In genomic region chr2:5094876-5095275, GRCm38 (mm10) we compare ENCODE assay signal across 15 mouse cellular contexts. TPM values are rescaled to one million over a fixed set of nuclear protein-coding genes. Genes with fewer than 3 reads are reported as not detected.
"Had no signal": no experiment of that assay in that cellular context is flagged by ENCODE, and none has a peak within 500 bp of the region (broad histone marks: within the 10 kb centered on the region; RNA-seq: fewer than 3 reads in every experiment).

No protein-coding gene starts in this region.

- H3K27ac ChIP-seq: limb, embryonic 12.5 days; liver, embryonic 13.5 days; lung, embryonic 15.5 days; macrophage; midbrain, embryonic 13.5 days; neural tube, embryonic 13.5 days; stomach, embryonic 15.5 days had no signal

- DNase-seq: kidney, adult 8-10 months; kidney, postnatal 25 days; liver; liver, embryonic 13.5 days; liver, postnatal 0 days; lung, postnatal 14 days; thymus, adult 2 months; thymus, postnatal 25 days had no signal

- H3K4me3 ChIP-seq: limb, embryonic 12.5 days; liver, embryonic 13.5 days; lung, embryonic 15.5 days; midbrain, embryonic 13.5 days; neural tube, embryonic 13.5 days; stomach, embryonic 15.5 days had no signal

RNA-seq across cellular contexts. Expression of gene Ccdc3, which starts 42.7 kb away (rescaled TPM):
- total RNA-seq: megakaryocyte-erythroid progenitor cell, adult 5-6 weeks had no signal
- polyA plus RNA-seq: macrophage had no signal
